Mouse (Mus musculus): ENCODE measurements around the gene Stx1b. TPM values are rescaled to one million over a fixed set of nuclear protein-coding genes. Genes with fewer than 3 reads are reported as not detected.

The Stx1b gene
- polyA plus RNA-seq, 1 experiment from 2014 or later: 7.4 TPM

GRCm38 (mm10) chr7:127765756-127766155, 58.6 kb downstream of the Stx1b start:
- Histone ChIP-seq H3K9ac (no peak overlapping the region), H3K27ac (no peak overlapping the region), H3K9me3 (no peaks in the 10 kb centered on the region), H3K36me3 (peaks cover 72% of the 10 kb centered on the region), H3K4me2 (no peak overlapping the region), H3K4me3 (no peak overlapping the region), H3K27me3 (no peaks in the 10 kb centered on the region), H3K4me1 (peaks cover 25% of the 10 kb centered on the region)
- ATAC-seq (ENCODE audit: insufficient number of reproducible peaks, insufficient read depth, low FRiP score, low TSS enrichment, low read depth): no peak
- WGBS: 93% methylated on average over 2 of the region's 2 CpGs

GRCm38 (mm10) chr7:127763642-127764041, 60.7 kb downstream of the Stx1b start:
- peaks cover 83% of the 10 kb centered on the region for H3K36me3 ChIP-seq
- no peak overlapping the region for H3K4me2 ChIP-seq
- no peak overlapping the region for H3K27ac ChIP-seq
- no peaks in the 10 kb centered on the region for H3K9me3 ChIP-seq
- no peak for ATAC-seq (ENCODE audit: insufficient number of reproducible peaks, insufficient read depth, low FRiP score, low TSS enrichment, low read depth)
- H3K27me3 ChIP-seq: no peaks in the 10 kb centered on the region
- H3K9ac ChIP-seq: no peak overlapping the region
- H3K4me1 ChIP-seq: peaks cover 29% of the 10 kb centered on the region
- H3K4me3 ChIP-seq: no peak overlapping the region
- 86% methylated on average over 4 of the region's 4 CpGs for WGBS

- Histone ChIP-seq H3K27me3 (no peaks in the 10 kb centered on the region), H3K4me2 (no peak overlapping the region), H3K27ac (no peak overlapping the region), H3K4me3 (no peak overlapping the region), H3K9ac (no peak overlapping the region), H3K36me3 (peaks cover 84% of the 10 kb centered on the region), H3K4me1 (peaks cover 33% of the 10 kb centered on the region), H3K9me3 (no peaks in the 10 kb centered on the region)
- no peak; the same call in 1 of the 2 replicates for ATAC-seq (ENCODE audit: insufficient number of reproducible peaks, insufficient read depth, low FRiP score, low TSS enrichment, low read depth)
- WGBS: 43% methylated on average over 7 of the region's 7 CpGs
Observed at GRCm38 (mm10) chr7:127761026-127761425, 63.3 kb downstream of the Stx1b start.

- Histone ChIP-seq H3K4me3 (no peak overlapping the region), H3K27me3 (no peaks in the 10 kb centered on the region), H3K9me3 (no peaks in the 10 kb centered on the region), H3K4me1 (peaks cover 36% of the 10 kb centered on the region), H3K9ac (no peak overlapping the region), H3K4me2 (no peak overlapping the region), H3K36me3 (peaks cover 84% of the 10 kb centered on the region), H3K27ac (0 out of 2 replicates have a peak overlapping the region, but pooled peaks have one; percentile 16)
- WGBS: 88% methylated on average over 3 of the region's 3 CpGs
- ATAC-seq (ENCODE audit: insufficient number of reproducible peaks, insufficient read depth, low FRiP score, low TSS enrichment, low read depth): no peak
Observed at GRCm38 (mm10) chr7:127760478-127760877, 63.9 kb downstream of the Stx1b start.

DNA sequence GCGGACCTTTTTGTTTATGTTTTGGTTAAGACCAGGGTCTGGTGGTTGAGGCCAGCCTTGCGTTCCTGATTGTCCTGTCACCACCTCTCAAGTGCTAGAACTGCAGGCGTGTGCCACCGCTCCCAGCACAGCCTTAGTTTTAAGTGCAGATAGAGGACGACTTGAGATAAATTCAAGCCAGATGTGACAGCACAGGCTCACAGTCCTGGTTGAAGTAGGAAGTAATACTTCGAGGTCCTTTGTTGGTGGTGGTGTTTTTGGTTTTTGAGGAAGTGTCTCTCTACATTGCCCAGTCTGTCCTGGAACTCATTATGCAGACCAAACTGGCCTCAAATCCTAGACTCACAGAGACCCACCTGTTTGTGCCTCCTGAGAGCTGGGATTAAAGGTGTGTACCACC, 64.6 kb downstream of the Stx1b start:
- peak overlapping the region; percentile 12; the same call in 1 of the 2 replicates for H3K27ac ChIP-seq
- peaks cover 84% of the 10 kb centered on the region for H3K36me3 ChIP-seq
- H3K9ac ChIP-seq: peak overlapping the region; percentile 44; the same call in 1 of the 2 replicates
- WGBS: 16% methylated on average over 6 of the region's 6 CpGs
- H3K27me3 ChIP-seq: no peaks in the 10 kb centered on the region
- H3K4me3 ChIP-seq: no peak overlapping the region
- H3K4me2 ChIP-seq: 0 out of 2 replicates have a peak overlapping the region, but pooled peaks have one; percentile 20
- H3K4me1 ChIP-seq: peaks cover 36% of the 10 kb centered on the region
- H3K9me3 ChIP-seq: no peaks in the 10 kb centered on the region
- no peak for ATAC-seq (ENCODE audit: insufficient number of reproducible peaks, insufficient read depth, low FRiP score, low TSS enrichment, low read depth)

Other genes with a start within 250 kb of the Stx1b start
- 8.8 and 12.1 TPM in 2 replicates for gene Ccdc189, start 236.0 kb downstream of the Stx1b start, polyA plus RNA-seq (2015; fragmentation: Nextera tagmentation; extraction: Ambion mirVana)
- 51.2 and 58.1 TPM in 2 replicates for gene Rnf40, start 235.8 kb downstream of the Stx1b start, polyA plus RNA-seq (2015; fragmentation: Nextera tagmentation; extraction: Ambion mirVana)
- gene Zfp629, start 208.8 kb downstream of the Stx1b start, polyA plus RNA-seq (2015; fragmentation: Nextera tagmentation; extraction: Ambion mirVana): 15.8 and 18.8 TPM in 2 replicates
- gene Bcl7c, start 115.6 kb downstream of the Stx1b start, polyA plus RNA-seq (2015; fragmentation: Nextera tagmentation; extraction: Ambion mirVana): 78.0 and 96.8 TPM in 2 replicates
- gene Ctf1, start 111.8 kb downstream of the Stx1b start, polyA plus RNA-seq (2015; fragmentation: Nextera tagmentation; extraction: Ambion mirVana): 29.8 and 32.6 TPM in 2 replicates
- 0.60 and 0.69 TPM in 2 replicates for gene Ctf2, start 92.4 kb downstream of the Stx1b start, polyA plus RNA-seq (2015; fragmentation: Nextera tagmentation; extraction: Ambion mirVana)
- 7.5 and 8.7 TPM in 2 replicates for gene Fbxl19, start 80.0 kb downstream of the Stx1b start, polyA plus RNA-seq (2015; fragmentation: Nextera tagmentation; extraction: Ambion mirVana)
- gene Orai3, start 54.7 kb downstream of the Stx1b start, polyA plus RNA-seq (2015; fragmentation: Nextera tagmentation; extraction: Ambion mirVana): 16.4 and 19.0 TPM in 2 replicates
- gene Setd1a, start 47.9 kb downstream of the Stx1b start, polyA plus RNA-seq (2015; fragmentation: Nextera tagmentation; extraction: Ambion mirVana): 27.0 and 33.2 TPM in 2 replicates
- not detected in 2 replicates for gene Gm49388, start 38.9 kb downstream of the Stx1b start, polyA plus RNA-seq (2015; fragmentation: Nextera tagmentation; extraction: Ambion mirVana)
- 15.0 and 15.2 TPM in 2 replicates for gene Hsd3b7, start 23.9 kb downstream of the Stx1b start, polyA plus RNA-seq (2015; fragmentation: Nextera tagmentation; extraction: Ambion mirVana)
- gene Stx4a, start 255 bp downstream of the Stx1b start, polyA plus RNA-seq (2015; fragmentation: Nextera tagmentation; extraction: Ambion mirVana): 61.0 and 73.1 TPM in 2 replicates
- 11.4 and 12.3 TPM in 2 replicates for gene Zfp646, start 51.7 kb upstream of the Stx1b start, polyA plus RNA-seq (2015; fragmentation: Nextera tagmentation; extraction: Ambion mirVana)
- gene Zfp668, start 52.3 kb upstream of the Stx1b start, polyA plus RNA-seq (2015; fragmentation: Nextera tagmentation; extraction: Ambion mirVana): 24.9 and 28.2 TPM in 2 replicates
- 1.4 and 1.5 TPM in 2 replicates for gene Prss53, start 66.4 kb upstream of the Stx1b start, polyA plus RNA-seq (2015; fragmentation: Nextera tagmentation; extraction: Ambion mirVana)
- gene Gm21974, start 70.9 kb upstream of the Stx1b start, polyA plus RNA-seq (2015; fragmentation: Nextera tagmentation; extraction: Ambion mirVana): not detected in 2 replicates
- 136 and 137 TPM in 2 replicates for gene Vkorc1, start 71.1 kb upstream of the Stx1b start, polyA plus RNA-seq (2015; fragmentation: Nextera tagmentation; extraction: Ambion mirVana)
- gene Bckdk, start 79.5 kb upstream of the Stx1b start, polyA plus RNA-seq (2015; fragmentation: Nextera tagmentation; extraction: Ambion mirVana): 83.2 and 96.8 TPM in 2 replicates
- 45.6 and 52.3 TPM in 2 replicates for gene Kat8, start 88.0 kb upstream of the Stx1b start, polyA plus RNA-seq (2015; fragmentation: Nextera tagmentation; extraction: Ambion mirVana)
- gene Prss8, start 105.6 kb upstream of the Stx1b start, polyA plus RNA-seq (2015; fragmentation: Nextera tagmentation; extraction: Ambion mirVana): 8.7 and 14.0 TPM in 2 replicates
- gene Prss36, start 122.2 kb upstream of the Stx1b start, polyA plus RNA-seq (2015; fragmentation: Nextera tagmentation; extraction: Ambion mirVana): 10.5 and 10.6 TPM in 2 replicates
- gene Fus, start 142.9 kb upstream of the Stx1b start, polyA plus RNA-seq (2015; fragmentation: Nextera tagmentation; extraction: Ambion mirVana): 540 and 577 TPM in 2 replicates
- gene Pycard, start 169.3 kb upstream of the Stx1b start, polyA plus RNA-seq (2015; fragmentation: Nextera tagmentation; extraction: Ambion mirVana): 34.3 and 39.2 TPM in 2 replicates
- gene Trim72, start 179.4 kb upstream of the Stx1b start, polyA plus RNA-seq (2015; fragmentation: Nextera tagmentation; extraction: Ambion mirVana): 0.18 TPM in 1 of 2 replicates, not detected in the other
- gene Itgam, start 238.1 kb upstream of the Stx1b start, polyA plus RNA-seq (2015; fragmentation: Nextera tagmentation; extraction: Ambion mirVana): 0.73 and 0.94 TPM in 2 replicates
- not detected in 2 replicates for gene Gm49368, start 238.1 kb upstream of the Stx1b start, polyA plus RNA-seq (2015; fragmentation: Nextera tagmentation; extraction: Ambion mirVana)

Measured in embryonic facial prominence, embryonic 13.5 days (tissue).